Mouse (Mus musculus) spleen, postnatal 10 days (tissue): Measurements from ENCODE around the gene Gpld1.
A peak's percentile ranks its signal among the peaks of the same experiment; 100 is the strongest.

Source experiments
- DNase-seq, 2 experiments: peaks; one replicate each; pipeline ENCODE4 v3.0.0; 2021 to 2022; ENCODE audit warnings: low spot score in 2 of 2

The Gpld1 gene

DNA sequence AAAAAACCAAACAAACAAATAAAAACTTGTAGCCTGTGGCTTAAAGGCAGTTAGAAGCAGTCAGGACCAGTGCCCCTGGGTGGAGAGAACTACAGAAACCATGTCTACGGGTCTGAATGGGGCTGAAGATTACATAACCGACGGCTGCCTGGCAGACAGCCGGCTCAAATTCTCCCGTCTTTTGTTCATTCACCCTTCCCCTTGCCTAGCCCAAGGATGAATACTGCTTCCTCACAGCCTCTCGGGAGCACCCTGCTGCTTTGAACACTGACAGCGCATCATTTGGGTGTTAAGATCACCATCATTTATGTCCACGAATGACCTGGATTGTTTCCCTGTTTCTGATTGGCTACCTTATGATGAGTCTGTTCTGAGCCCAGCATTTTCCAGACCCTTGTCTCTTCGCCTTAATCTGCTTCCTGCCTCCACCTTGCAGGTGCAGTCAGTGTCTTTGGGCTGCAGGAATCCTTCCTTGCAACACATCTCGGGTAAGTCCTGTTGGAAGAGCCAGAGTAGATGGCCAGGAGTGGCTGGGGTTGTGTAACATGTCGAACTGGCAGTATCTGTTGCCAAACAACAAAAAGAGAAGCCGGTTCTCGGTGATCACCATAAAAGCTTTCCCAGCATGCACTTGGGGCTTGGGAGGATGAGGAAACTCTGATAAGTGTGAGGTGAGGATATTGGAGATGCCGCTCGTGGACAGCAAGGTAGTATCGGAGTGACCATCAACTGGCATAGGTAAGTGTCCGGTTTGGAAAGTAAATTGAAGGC is at the start of gene Gpld1:
Gene Gpld1 (plus strand): TSS at position 641 of the 771 bp plus-strand sequence.
- DNase-seq: no peak

DNA sequence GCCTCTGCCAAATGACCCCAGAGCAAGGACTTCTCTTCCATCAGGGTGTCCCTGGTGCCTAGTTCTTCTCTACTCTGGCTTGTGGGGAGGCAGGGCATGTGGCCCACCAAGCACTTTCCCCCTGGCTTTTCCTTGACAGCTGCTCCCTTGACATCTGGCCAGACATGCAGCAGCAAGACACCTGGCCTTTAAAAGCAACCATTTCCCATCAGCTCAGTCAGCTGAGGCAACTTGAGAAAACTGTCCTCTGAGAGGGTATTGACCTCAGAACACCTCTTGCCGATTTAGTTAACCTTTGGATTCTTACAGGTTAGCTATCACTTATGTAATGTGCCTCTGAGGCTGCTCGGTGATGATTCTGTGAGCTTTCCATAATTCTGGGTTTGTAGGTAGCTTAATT is 49.1 kb upstream of the Gpld1 start:
- DNase-seq: no peak

GRCm38 (mm10) chr13:24901916-24902315 is 41.0 kb upstream of the Gpld1 start:
- DNase-seq: no peak

DNA sequence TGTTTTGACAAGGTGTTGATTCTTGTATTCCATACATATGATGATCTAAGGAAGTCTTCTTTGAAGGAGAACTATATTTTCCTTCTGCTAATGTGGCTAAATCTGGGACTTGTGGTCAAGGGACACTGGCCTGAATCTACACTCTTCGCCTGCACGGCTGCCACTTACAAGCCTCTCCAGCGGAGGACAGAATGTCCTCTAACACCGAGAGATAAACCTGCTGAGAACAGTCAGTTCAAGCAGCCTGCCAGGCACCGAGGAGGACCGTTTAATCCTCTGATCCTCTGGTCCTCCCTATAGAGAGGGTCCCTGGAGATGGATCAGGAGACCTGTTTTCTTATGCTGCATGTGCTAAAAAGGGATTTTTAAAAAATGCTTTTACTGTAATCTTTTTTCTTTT is 39.5 kb upstream of the Gpld1 start:
- no peak for DNase-seq

DNA sequence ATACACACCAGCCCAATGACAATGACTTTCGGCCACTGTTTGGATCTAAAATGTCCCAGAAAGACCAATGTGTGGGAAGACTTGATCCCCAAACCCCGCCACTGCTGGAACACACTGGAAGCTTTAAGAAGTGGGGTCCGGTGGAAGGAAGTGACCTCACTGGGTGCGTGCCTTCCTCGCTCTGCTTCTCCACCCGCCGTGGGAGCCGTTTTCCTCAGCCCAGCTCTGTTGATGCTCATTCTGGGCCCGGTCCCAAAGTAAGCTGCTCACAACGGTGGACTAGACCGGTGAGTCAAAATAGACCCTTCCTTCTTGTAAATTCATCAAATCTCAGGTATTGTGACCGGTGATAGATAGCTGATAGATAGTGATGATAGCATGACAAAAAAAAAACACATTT is 37.5 kb upstream of the Gpld1 start:
- DNase-seq: no peak

DNA sequence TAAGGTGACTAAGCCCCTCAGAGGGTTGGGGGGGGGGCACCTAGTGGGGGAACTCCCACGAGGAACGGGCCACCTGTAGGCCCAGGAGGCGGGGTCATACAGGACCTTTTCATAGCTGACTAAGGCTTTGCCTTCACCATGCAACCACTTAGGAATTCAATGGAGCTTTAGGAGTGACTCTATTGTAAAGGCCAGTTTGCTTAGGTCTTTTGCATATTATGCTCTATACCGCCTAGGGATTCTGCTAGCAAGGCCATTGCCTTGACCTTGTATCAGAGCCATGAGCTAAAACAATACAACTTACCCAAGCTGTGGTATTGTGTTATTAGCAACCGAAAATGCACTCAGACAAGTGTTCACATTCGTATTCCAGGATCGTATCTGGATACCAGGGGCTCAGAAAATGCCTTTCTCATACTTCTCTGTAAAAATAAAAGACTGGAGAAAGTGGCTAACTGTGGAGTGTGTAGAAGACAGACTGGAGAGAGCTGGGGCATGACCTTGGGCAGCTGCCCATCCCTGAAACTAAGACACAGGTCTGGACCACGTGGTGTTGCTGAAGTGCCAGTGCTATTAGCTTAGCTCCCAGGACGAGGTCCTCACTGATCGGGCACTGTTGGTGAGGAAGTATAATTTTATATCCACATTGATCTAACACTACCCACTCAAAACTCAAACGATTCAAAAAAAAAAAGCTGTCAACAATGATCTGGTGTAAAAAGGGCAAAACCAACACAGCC is 36.0 kb upstream of the Gpld1 start:
- no peak for DNase-seq

DNA sequence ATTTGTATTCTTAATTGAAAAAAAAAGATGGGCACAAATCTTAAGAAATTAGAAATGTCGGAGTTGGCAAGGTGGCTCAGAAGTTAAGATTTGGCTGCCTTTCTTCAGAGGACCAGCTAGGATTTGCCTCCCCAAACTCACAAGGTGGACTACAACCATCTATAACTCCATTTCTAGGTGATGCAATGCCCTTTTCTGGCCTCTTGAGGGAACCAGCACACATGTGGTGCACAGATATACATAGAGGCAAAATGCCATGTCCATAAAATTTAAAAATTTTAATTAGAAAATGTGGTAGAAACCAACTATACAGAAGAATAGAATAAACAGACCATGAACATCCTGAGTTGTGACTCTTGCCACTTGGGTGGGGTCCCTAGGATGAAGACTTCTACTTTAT is 33.8 kb upstream of the Gpld1 start:
- no peak for DNase-seq

- no peak for DNase-seq
Measured at GRCm38 (mm10) chr13:24913576-24913975, 29.4 kb upstream of the Gpld1 start.

- DNase-seq: no peak
Measured at GRCm38 (mm10) chr13:24914915-24915314, 28.0 kb upstream of the Gpld1 start.

DNA sequence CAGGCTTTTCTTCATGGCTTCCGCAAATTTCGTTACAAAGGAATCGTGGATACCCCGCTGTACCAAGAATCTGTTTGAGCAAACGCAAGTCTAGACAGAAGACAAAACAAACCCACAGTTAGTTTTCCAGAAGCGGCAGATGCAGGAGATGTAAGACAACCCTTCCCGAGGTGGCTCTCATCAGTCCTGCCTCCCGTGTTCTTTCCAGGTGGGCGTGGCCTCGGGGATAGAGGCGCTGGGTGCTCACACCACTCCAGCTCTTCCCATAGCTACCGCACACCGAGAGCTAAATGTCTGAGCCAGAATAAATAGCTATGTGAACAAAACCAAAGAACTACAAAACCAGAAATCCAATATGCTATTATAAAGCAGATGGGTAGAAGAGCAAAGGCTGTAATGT is 27.1 kb upstream of the Gpld1 start:
- no peak for DNase-seq

DNA sequence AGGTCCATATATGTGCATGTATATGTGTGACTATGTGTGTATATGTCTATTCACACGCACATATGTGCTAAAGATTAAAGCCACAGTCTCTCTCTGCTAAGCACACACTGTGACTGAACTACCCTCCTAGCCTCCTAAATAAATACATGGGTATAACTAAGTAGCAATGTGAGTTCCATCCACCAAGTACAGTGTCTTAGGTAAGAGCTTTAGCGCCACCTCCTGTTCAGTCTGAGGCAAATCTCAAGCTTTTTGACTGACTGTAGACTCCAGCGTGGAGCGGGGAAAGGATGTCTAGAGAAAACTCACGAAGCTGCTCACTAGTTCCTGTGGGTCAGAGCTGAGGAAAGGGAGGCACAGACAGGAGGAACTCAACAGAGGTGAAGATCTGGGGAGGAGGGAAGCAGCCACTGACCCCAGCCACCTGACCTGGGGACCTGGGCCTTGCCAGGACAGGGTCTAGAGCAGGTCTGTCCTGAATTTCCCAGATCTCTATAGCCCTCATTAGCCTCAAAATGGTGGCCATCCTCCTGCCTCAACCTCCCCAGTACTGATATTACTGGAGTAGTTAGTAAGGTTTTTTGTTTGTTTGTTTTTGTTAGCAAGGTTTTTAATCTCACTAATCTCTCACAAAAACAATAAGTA is 22.5 kb upstream of the Gpld1 start:
- peak; percentile 11 to 67 for DNase-seq

DNA sequence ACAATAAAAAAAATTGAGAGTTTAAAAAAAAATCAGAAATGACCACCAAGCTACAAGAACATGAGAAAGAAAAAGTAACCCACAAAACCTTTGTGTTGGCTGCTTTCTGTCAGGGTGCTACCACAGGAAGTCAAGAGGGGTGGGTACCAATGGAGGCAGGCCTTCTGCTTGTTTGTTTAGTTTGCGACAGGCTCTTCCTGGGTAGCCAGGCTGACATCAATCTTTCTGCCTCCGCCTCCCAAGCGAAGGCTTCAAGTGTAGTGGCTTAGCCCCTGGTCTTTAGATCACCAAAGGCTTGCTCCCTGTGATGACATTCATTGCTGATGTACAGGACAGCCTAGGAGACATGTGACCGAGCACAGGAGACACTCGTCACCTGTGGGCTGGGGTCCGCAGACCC is 21.7 kb upstream of the Gpld1 start:
- DNase-seq: no peak

GRCm38 (mm10) chr13:24923991-24924390 is 19.0 kb upstream of the Gpld1 start:
- DNase-seq: no peak

DNA sequence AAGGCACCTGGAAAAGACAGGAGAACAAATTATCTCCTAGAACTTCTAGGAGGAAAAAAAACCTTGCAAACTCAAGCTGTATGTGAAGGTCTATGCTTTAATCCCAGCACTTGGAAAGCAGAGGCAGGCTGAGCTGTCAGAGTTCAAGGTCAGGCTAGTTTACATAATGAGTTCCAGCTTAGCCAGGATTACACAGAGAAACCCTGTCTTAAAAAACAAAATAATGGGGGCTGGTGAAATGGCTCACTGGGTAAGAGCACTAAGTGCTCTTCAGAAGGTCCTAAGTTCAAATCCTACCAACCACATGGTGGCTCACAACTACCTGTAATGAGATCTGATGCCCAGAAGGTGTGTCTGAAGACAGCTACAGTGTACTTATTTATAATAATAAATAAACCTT is 12.4 kb upstream of the Gpld1 start:
- DNase-seq: no peak

GRCm38 (mm10) chr13:24933199-24933598 is 9.8 kb upstream of the Gpld1 start:
- DNase-seq: no peak

- no peak for DNase-seq
Measured at GRCm38 (mm10) chr13:24936772-24937107, 6.2 kb upstream of the Gpld1 start.

DNA sequence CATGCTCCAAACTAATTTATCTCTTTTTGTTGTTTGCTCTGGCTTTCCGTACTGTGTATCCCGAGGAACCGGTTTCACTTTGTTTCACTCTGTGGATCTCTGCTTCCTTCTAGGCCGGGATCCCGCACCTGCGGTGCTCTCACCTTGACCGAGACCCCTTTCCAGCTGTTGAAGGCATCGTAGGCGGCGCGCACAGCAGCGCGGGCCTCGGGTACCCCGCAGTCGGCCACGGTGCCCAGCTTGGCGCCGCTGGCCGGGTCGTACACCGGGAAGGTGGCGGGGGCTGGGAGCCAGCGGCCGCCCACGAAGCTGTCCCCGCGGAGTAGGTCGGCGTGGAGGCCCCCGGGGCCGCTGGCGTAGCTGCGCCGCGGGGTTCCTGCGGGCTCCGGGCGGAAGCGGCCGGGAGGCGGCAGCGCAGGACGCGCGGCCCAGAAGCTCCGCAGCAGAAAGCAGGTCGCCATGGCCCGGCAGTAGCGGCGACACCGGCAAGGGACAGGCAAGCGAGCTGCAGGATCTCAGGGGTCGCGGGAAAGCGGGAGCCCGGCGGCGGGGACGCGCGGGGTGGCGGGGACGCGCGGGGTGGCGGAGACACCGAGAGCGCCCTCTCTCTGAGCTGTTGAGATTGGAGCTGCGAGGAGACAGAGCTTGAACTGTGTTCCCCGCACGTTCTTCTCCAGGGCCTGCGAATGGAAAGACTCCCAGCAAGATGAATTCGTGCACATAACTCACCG is 5.7 kb upstream of the Gpld1 start, which contains the start of gene Aldh5a1:
Gene Aldh5a1 (minus strand): TSS at position 554 of the 731 bp plus-strand sequence.
- DNase-seq: peak; percentile 19 to 57

GRCm38 (mm10) chr13:24937839-24938166 is 5.1 kb upstream of the Gpld1 start:
- peak in 1 of 2 experiments; percentile 9 for DNase-seq

- DNase-seq: peak; percentile 41 to 76
Measured at GRCm38 (mm10) chr13:24938683-24939082, 4.3 kb upstream of the Gpld1 start.

- no peak for DNase-seq
Measured at GRCm38 (mm10) chr13:24939472-24939871, 3.5 kb upstream of the Gpld1 start.

DNA sequence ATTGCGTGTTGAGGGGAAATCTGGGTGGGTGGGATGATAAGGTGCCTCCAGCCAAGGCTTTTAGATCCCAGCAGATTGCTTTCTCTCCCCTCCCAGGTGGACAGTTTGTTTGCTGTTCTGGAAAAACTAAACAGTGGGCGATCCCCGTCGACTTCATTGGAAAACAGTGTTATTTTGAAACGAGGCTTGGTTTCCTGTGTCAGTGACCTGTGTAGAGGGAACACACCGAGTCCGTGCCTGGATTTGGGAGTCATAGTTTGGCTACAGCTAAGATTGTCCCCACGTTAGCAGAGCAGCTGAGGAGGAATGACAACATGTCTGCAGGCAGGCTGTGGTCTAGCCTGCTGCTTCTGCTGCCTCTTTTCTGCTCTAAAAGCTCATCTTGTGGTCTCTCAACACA is 351 bp downstream of the Gpld1 start:
- no peak for DNase-seq

GRCm38 (mm10) chr13:24945567-24945966 is 2.6 kb downstream of the Gpld1 start:
- DNase-seq: no peak
